Mouse (Mus musculus) lung, postnatal 0 days (tissue): ENCODE results near the gene Gtf2e1. TPM values are rescaled to one million over a fixed set of nuclear protein-coding genes. Genes with fewer than 3 reads are reported as not detected.

Experiments
- ATAC-seq: fragments of 200-750 bp; cut with Nextera tagmentation; 2 replicates; pipeline ENCODE4 v1.8.0; 2017; ENCODE audit warnings: moderate library complexity
- DNase-seq: peaks from one replicate; pipeline ENCODE4 v3.0.0-alpha.2; 2016; ENCODE audit warnings: low spot score
- H3K27ac ChIP-seq: fragments of 300-500 bp; sonication (generic); 2 replicates; pipeline ENCODE4 v1.5.1; 2014; ENCODE audit warnings: antibody characterized with exemption, mild to moderate bottlenecking, low read length, mixed read lengths
- H3K27me3 ChIP-seq: fragments of 300-500 bp; sonication (generic); replicated peaks from 2 replicates; pipeline ENCODE4 v1.6.1; 2014; ENCODE audit warnings: low read length, mixed read lengths; ENCODE audit not compliant: insufficient read depth
- H3K36me3 ChIP-seq: fragments of 300-500 bp; sonication (generic); 2 replicates; pipeline ENCODE4 v1.6.1; 2014; ENCODE audit warnings: low read length, mixed read lengths; ENCODE audit not compliant: insufficient read depth
- H3K4me1 ChIP-seq: fragments of 300-500 bp; sonication (generic); 2 replicates; pipeline ENCODE4 v1.6.1; 2014; ENCODE audit warnings: antibody characterized with exemption, low read depth, low read length, mixed read lengths; ENCODE audit not compliant: insufficient read depth
- H3K4me2 ChIP-seq: fragments of 300-500 bp; sonication (generic); replicated peaks from 2 replicates; pipeline ENCODE4 v1.6.1; 2014; ENCODE audit warnings: low read depth, mild to moderate bottlenecking, low read length, moderate library complexity, mixed read lengths
- H3K4me3 ChIP-seq: fragments of 300-500 bp; sonication (generic); 2 replicates; pipeline ENCODE4 v1.5.1; 2014; ENCODE audit warnings: low read depth, low read length
- H3K9ac ChIP-seq: fragments of 300-500 bp; sonication (generic); replicated peaks from 2 replicates; pipeline ENCODE4 v1.6.1; 2014; ENCODE audit warnings: low read depth, mild to moderate bottlenecking
- H3K9me3 ChIP-seq: fragments of 300-500 bp; sonication (generic); 2 replicates; pipeline ENCODE4 v1.6.1; 2016; ENCODE audit warnings: low read length, mixed read lengths
- CTCF ChIP-seq: IDR thresholded peaks from 2 replicates; pipeline ENCODE4 v1.5.1; 2016; ENCODE audit warnings: antibody characterized with exemption, mild to moderate bottlenecking
- EP300 ChIP-seq: IDR thresholded peaks from 2 replicates; pipeline ENCODE4 v1.6.1; 2016; ENCODE audit warnings: antibody characterized with exemption, mild to moderate bottlenecking, control low read depth
- WGBS: fragments of 180-500 bp; shearing (Covaris S2); extraction: QIAGEN DNeasy Blood & Tissue Kit; methylation state at CpG from one replicate; pipeline ENCODE4 v1.1.7; 2014; 5-methylcytosine and 5-hydroxymethylcytosine counted together
- polyA plus RNA-seq: library from polyadenylated mRNA; unstranded; fragments of >200 nt; fragmentation: Nextera tagmentation; extraction: Ambion mirVana; gene quantifications from 2 replicates; pipeline ENCODE4 v1.2.1, GENCODE M21; 2015

The Gtf2e1 gene
- polyA plus RNA-seq, 1 experiment from 2014 or later = 9.5 TPM

GRCm38 (mm10) chr16:37571554-37571953 lies 32.0 kb upstream of the Gtf2e1 start:
- H3K9ac ChIP-seq = no peak overlapping the region
- no peaks in the 10 kb centered on the region; the same call in 1 of the 2 replicates for H3K36me3 ChIP-seq
- no peak overlapping the region for H3K4me2 ChIP-seq
- no peaks in the 10 kb centered on the region for H3K27me3 ChIP-seq
- no peaks in the 10 kb centered on the region for H3K4me1 ChIP-seq
- no peak overlapping the region for H3K27ac ChIP-seq
- ATAC-seq (no peak), DNase-seq (no peak)
- TF ChIP-seq CTCF (no peak), EP300 (no peak)
- no peak overlapping the region for H3K4me3 ChIP-seq
- 92% methylated on average over 3 of the region's 3 CpGs for WGBS
- H3K9me3 ChIP-seq = no peaks in the 10 kb centered on the region

GRCm38 (mm10) chr16:37567113-37568050 lies 27.8 kb upstream of the Gtf2e1 start:
- H3K4me1 ChIP-seq = no peaks in the 10 kb centered on the region
- no peaks in the 10 kb centered on the region for H3K27me3 ChIP-seq
- H3K27ac ChIP-seq = no peak overlapping the region
- TF ChIP-seq CTCF = no peak
- TF ChIP-seq EP300 = no peak
- H3K4me3 ChIP-seq = no peak overlapping the region
- no peaks in the 10 kb centered on the region for H3K9me3 ChIP-seq
- 84% methylated on average over 12 of the region's 12 CpGs for WGBS
- no peak overlapping the region for H3K4me2 ChIP-seq
- no peaks in the 10 kb centered on the region; the same call in 1 of the 2 replicates for H3K36me3 ChIP-seq
- H3K9ac ChIP-seq = no peak overlapping the region
- no peak for ATAC-seq
- no peak for DNase-seq

- no peaks in the 10 kb centered on the region for H3K27me3 ChIP-seq
- ATAC-seq = no peak
- no peak overlapping the region for H3K9ac ChIP-seq
- no peak overlapping the region for H3K4me2 ChIP-seq
- H3K36me3 ChIP-seq = no peaks in the 10 kb centered on the region
- H3K9me3 ChIP-seq = no peaks in the 10 kb centered on the region
- H3K27ac ChIP-seq = no peak overlapping the region
- 77% methylated on average over 6 of the region's 6 CpGs for WGBS
- DNase-seq = no peak
- H3K4me3 ChIP-seq = no peak overlapping the region
- TF ChIP-seq EP300 (no peak), CTCF (no peak)
- no peaks in the 10 kb centered on the region for H3K4me1 ChIP-seq
Measured at GRCm38 (mm10) chr16:37566107-37566506, 26.5 kb upstream of the Gtf2e1 start.

- Histone ChIP-seq H3K4me3 (no peak overlapping the region), H3K4me2 (no peak overlapping the region), H3K9ac (no peak overlapping the region), H3K36me3 (no peaks in the 10 kb centered on the region), H3K9me3 (no peaks in the 10 kb centered on the region), H3K27ac (no peak overlapping the region), H3K4me1 (no peaks in the 10 kb centered on the region), H3K27me3 (no peaks in the 10 kb centered on the region)
- DNase-seq (no peak), ATAC-seq (no peak)
- WGBS = 63% methylated on average over 1 of the region's 1 CpGs
- no peak for TF ChIP-seq EP300
Measured at GRCm38 (mm10) chr16:37565117-37565516, 25.5 kb upstream of the Gtf2e1 start.

GRCm38 (mm10) chr16:37562961-37563360 lies 23.4 kb upstream of the Gtf2e1 start:
- Histone ChIP-seq H3K9ac (no peak overlapping the region), H3K4me1 (no peaks in the 10 kb centered on the region), H3K36me3 (0 out of 2 replicates have a peak, but pooled peaks cover 1% of the 10 kb centered on the region), H3K4me3 (no peak overlapping the region), H3K27me3 (no peaks in the 10 kb centered on the region), H3K9me3 (no peaks in the 10 kb centered on the region), H3K4me2 (no peak overlapping the region), H3K27ac (no peak overlapping the region)
- TF ChIP-seq EP300 = no peak
- TF ChIP-seq CTCF = no peak
- DNase-seq (no peak), ATAC-seq (no peak)
- WGBS = 93% methylated on average over 5 of the region's 5 CpGs

GRCm38 (mm10) chr16:37562414-37562813 lies 22.8 kb upstream of the Gtf2e1 start:
- H3K4me3 ChIP-seq = no peak overlapping the region
- no peak overlapping the region for H3K27ac ChIP-seq
- no peak for ATAC-seq
- no peaks in the 10 kb centered on the region for H3K27me3 ChIP-seq
- H3K4me2 ChIP-seq = no peak overlapping the region
- no peaks in the 10 kb centered on the region for H3K9me3 ChIP-seq
- TF ChIP-seq CTCF = no peak
- no peak for TF ChIP-seq EP300
- 0 out of 2 replicates have a peak, but pooled peaks cover 7% of the 10 kb centered on the region for H3K36me3 ChIP-seq
- WGBS = 89% methylated on average over 6 of the region's 6 CpGs
- H3K4me1 ChIP-seq = no peaks in the 10 kb centered on the region
- no peak for DNase-seq
- no peak overlapping the region for H3K9ac ChIP-seq
